Mouse (Mus musculus): ENCODE results near the gene Gm9837.

DNA sequence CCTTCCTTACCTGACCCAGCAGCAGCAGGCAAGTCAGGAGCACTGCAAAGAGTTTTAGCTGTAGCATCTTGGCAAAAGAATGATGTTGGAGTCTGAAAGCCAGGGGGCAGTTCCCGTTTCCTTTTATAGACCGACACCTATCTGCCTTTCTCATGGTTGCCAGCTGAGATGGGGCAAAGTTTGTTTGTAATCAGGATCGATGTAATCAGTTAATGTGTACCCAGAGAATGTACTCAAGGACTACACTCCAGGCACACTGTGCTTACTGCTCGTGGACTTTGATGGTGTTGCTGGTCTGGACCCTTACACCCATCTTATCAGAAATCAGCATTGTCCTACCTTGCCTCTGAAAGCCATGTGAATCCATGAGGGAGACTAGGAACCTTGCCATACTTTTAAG lies 47.2 kb downstream of the Gm9837 start, which contains the start of gene Leap2:
- TF ChIP-seq CTCF (IDR thresholded peaks at IDR 0.05; ENCODE audit: low read depth, low read length) (no peak), POLR2A (IDR thresholded peaks at IDR 0.05; ENCODE audit: borderline replicate concordance, low read depth, low read length) (no peak)

Data from bone marrow macrophage, adult 2 months (primary cell).